Mouse (Mus musculus) limb, embryonic 14.5 days (tissue): ENCODE results near the gene Mnd1. TPM values are rescaled to one million over a fixed set of nuclear protein-coding genes. Genes with fewer than 3 reads are reported as not detected.

Experiments used
- ATAC-seq: fragments of 200-750 bp; cut with Nextera tagmentation; 2 replicates; pipeline ENCODE4 v1.8.0; 2017; ENCODE audit warnings: low read depth, moderate number of reproducible peaks, moderate TSS enrichment; ENCODE audit not compliant: low FRiP score
- DNase-seq: peaks from one replicate; pipeline ENCODE4 v3.0.0-alpha.2; 2015; ENCODE audit warnings: low spot score
- H3K27ac ChIP-seq: fragments of 300-500 bp; sonication (generic); replicated peaks from 2 replicates; pipeline ENCODE4 v1.5.1; 2014; ENCODE audit warnings: low read depth, mild to moderate bottlenecking, low read length, moderate library complexity, mixed read lengths
- H3K27me3 ChIP-seq: fragments of 300-500 bp; sonication (generic); 2 replicates; pipeline ENCODE4 v1.6.1; 2014; ENCODE audit warnings: low read length, mixed read lengths; ENCODE audit not compliant: control insufficient read depth, insufficient read depth
- H3K36me3 ChIP-seq: fragments of 300-500 bp; sonication (generic); 2 replicates; pipeline ENCODE4 v1.6.1; 2014; ENCODE audit warnings: mild to moderate bottlenecking, low read length, moderate library complexity, mixed read lengths; ENCODE audit not compliant: control insufficient read depth, insufficient read depth
- H3K4me1 ChIP-seq: fragments of 300-500 bp; sonication (generic); 2 replicates; pipeline ENCODE4 v1.6.1; 2014; ENCODE audit warnings: antibody characterized with exemption, low read length, mixed read lengths; ENCODE audit not compliant: control insufficient read depth, insufficient read depth
- H3K4me2 ChIP-seq: fragments of 300-500 bp; sonication (generic); replicated peaks from 2 replicates; pipeline ENCODE4 v1.6.1; 2014; ENCODE audit warnings: low read depth, mild to moderate bottlenecking, low read length, moderate library complexity; ENCODE audit not compliant: severe bottlenecking
- H3K4me3 ChIP-seq: fragments of 300-500 bp; sonication (generic); replicated peaks from 2 replicates; pipeline ENCODE4 v1.5.1; 2014; ENCODE audit warnings: low read length
- H3K9ac ChIP-seq: fragments of 300-500 bp; sonication (generic); 2 replicates; pipeline ENCODE4 v1.6.1; 2014; ENCODE audit warnings: mild to moderate bottlenecking, low read depth, low read length, moderate library complexity; ENCODE audit not compliant: severe bottlenecking
- H3K9me3 ChIP-seq: fragments of 300-500 bp; sonication (generic); 2 replicates; pipeline ENCODE4 v1.6.1; 2016; ENCODE audit warnings: low read length; ENCODE audit not compliant: control insufficient read depth
- POLR2A ChIP-seq: fragments of 200-500 bp; IDR thresholded peaks from 2 replicates; pipeline ENCODE4 v1.8.0; 2012; ENCODE audit warnings: inconsistent platforms, mild to moderate bottlenecking, moderate library complexity, borderline replicate concordance; ENCODE audit not compliant: insufficient read depth, insufficient read length; ENCODE audit errors: extremely low read depth
- WGBS: fragments of 180-500 bp; shearing (Covaris S2); extraction: QIAGEN DNeasy Blood & Tissue Kit; methylation state at CpG from one replicate; pipeline ENCODE4 v1.1.7; 2014; 5-methylcytosine and 5-hydroxymethylcytosine counted together
- polyA plus RNA-seq, 2 experiments: library from polyadenylated mRNA; depleted of rRNA in 1 of 2; stranded (reverse) in 1 of 2; unstranded in 1 of 2; fragments of >200 nt; fragmentation: Nextera tagmentation in 1 of 2; extraction: Ambion mirVana in 1 of 2; gene quantifications; 2 replicates each; pipeline versions ENCODE4 v1.2.1 to v1.2.3; 2012 to 2014

The Mnd1 gene
- polyA plus RNA-seq, 2 experiments, result 9.8 to 14.3 TPM

- ATAC-seq, result no peak
- H3K4me3 ChIP-seq, result no peak overlapping the region
- H3K36me3 ChIP-seq, result no peaks in the 10 kb centered on the region
- H3K4me2 ChIP-seq, result no peak overlapping the region
- WGBS, result 32% methylated on average over 5 of the region's 5 CpGs
- H3K4me1 ChIP-seq, result peaks cover 15% of the 10 kb centered on the region
- H3K27ac ChIP-seq, result no peak overlapping the region
- no peaks in the 10 kb centered on the region for H3K27me3 ChIP-seq
- DNase-seq, result no peak
- H3K9ac ChIP-seq, result no peak overlapping the region
- H3K9me3 ChIP-seq, result no peaks in the 10 kb centered on the region
- TF ChIP-seq POLR2A, result no peak
Observed at GRCm38 (mm10) chr3:84130776-84131175, 24.8 kb downstream of the Mnd1 start.

- H3K4me2 ChIP-seq, result no peak overlapping the region
- H3K9ac ChIP-seq, result no peak overlapping the region
- H3K4me1 ChIP-seq, result peaks cover 12% of the 10 kb centered on the region
- TF ChIP-seq POLR2A, result no peak
- WGBS, result 23% methylated on average over 11 of the region's 11 CpGs
- H3K4me3 ChIP-seq, result no peak overlapping the region
- no peaks in the 10 kb centered on the region for H3K27me3 ChIP-seq
- no peaks in the 10 kb centered on the region for H3K9me3 ChIP-seq
- ATAC-seq, result no peak; the same call in 1 of the 2 replicates
- H3K27ac ChIP-seq, result no peak overlapping the region; the same call in 1 of the 2 replicates
- H3K36me3 ChIP-seq, result no peaks in the 10 kb centered on the region
- DNase-seq, result peak; percentile 40
Observed at GRCm38 (mm10) chr3:84128871-84129870, 26.4 kb downstream of the Mnd1 start.

- TF ChIP-seq POLR2A, result no peak
- WGBS, result 70% methylated on average over 2 of the region's 2 CpGs
- H3K27ac ChIP-seq, result no peak overlapping the region
- H3K9me3 ChIP-seq, result no peaks in the 10 kb centered on the region
- no peak overlapping the region for H3K4me2 ChIP-seq
- DNase-seq (no peak), ATAC-seq (no peak)
- peaks cover 12% of the 10 kb centered on the region for H3K4me1 ChIP-seq
- no peaks in the 10 kb centered on the region for H3K36me3 ChIP-seq
- H3K9ac ChIP-seq, result no peak overlapping the region
- no peaks in the 10 kb centered on the region for H3K27me3 ChIP-seq
- no peak overlapping the region for H3K4me3 ChIP-seq
Observed at GRCm38 (mm10) chr3:84127431-84127830, 28.2 kb downstream of the Mnd1 start.

GRCm38 (mm10) chr3:84126721-84127120 is 28.9 kb downstream of the Mnd1 start:
- Histone ChIP-seq H3K9me3 (no peaks in the 10 kb centered on the region), H3K4me1 (peaks cover 12% of the 10 kb centered on the region), H3K4me3 (no peak overlapping the region), H3K36me3 (no peaks in the 10 kb centered on the region), H3K9ac (no peak overlapping the region), H3K27ac (no peak overlapping the region), H3K4me2 (no peak overlapping the region), H3K27me3 (no peaks in the 10 kb centered on the region)
- WGBS, result 80% methylated on average over 3 of the region's 3 CpGs
- ATAC-seq (no peak), DNase-seq (no peak)
- TF ChIP-seq POLR2A, result no peak

- no peak for ATAC-seq
Observed at GRCm38 (mm10) chr3:84125704-84126289, 29.8 kb downstream of the Mnd1 start.

More at GRCm38 (mm10) chr3:84125704-84126289, 29.8 kb downstream of the Mnd1 start:
- H3K9me3 ChIP-seq, result no peaks in the 10 kb centered on the region
- no peak overlapping the region for H3K9ac ChIP-seq
- no peak overlapping the region for H3K27ac ChIP-seq
- H3K4me3 ChIP-seq, result no peak overlapping the region
- no peaks in the 10 kb centered on the region for H3K36me3 ChIP-seq
- H3K4me1 ChIP-seq, result peaks cover 12% of the 10 kb centered on the region
- no peak overlapping the region for H3K4me2 ChIP-seq
- no peak for DNase-seq
- TF ChIP-seq POLR2A, result no peak
- 81% methylated on average over 6 of the region's 6 CpGs for WGBS
- H3K27me3 ChIP-seq, result no peaks in the 10 kb centered on the region
